Mouse (Mus musculus): ENCODE results near the gene Fgfr2. TPM values are rescaled to one million over a fixed set of nuclear protein-coding genes. Genes with fewer than 3 reads are reported as not detected.
A peak's percentile ranks its signal among the peaks of the same experiment; 100 is the strongest.

Gene Fgfr2
- polyA plus RNA-seq, 1 experiment from 2014 or later = 24.9 TPM

DNA sequence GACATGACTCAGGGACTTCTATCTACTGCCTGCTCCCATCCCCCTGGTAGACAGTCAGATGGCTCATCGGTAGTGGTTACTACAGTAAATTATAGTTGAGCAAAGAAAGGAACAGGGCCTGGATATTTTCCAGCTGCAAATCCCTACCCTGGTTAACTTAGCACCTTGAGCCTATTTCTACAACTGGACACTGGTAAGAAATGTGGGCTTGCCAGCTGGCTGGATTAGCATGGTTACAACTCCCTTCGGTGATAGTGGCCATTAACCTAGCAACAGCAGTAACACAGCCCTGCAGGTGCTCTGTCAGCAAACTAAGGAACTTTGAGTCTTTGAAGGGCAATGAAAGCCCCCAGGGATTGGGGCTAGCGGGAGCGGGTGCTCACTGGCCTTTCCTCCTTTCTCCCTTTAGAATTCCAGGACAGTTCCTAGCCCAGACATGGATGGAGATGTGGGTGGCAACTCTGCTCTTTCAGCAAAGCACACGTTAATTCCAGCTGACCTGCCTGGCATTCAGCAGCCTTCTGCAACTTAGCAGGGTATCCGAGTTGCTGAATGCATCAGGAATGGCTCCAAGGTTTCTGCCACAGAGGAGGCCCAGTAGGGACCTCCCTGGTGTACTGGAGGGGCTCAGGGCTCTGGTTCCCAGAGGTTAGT is 390.9 kb downstream of the Fgfr2 start:
- H3K36me3 ChIP-seq (ENCODE audit: control insufficient read depth, insufficient read depth, low read length) = no peaks in the 10 kb centered on the region
- H3K4me3 ChIP-seq (ENCODE audit: low read depth, low read length) = no peak overlapping the region
- H3K27me3 ChIP-seq (ENCODE audit: control insufficient read depth, insufficient read depth, low read length) = no peaks in the 10 kb centered on the region
- no peak overlapping the region for H3K27ac ChIP-seq (ENCODE audit: low read depth, low read length)
- WGBS (ENCODE audit: insufficient replicate concordance) = 76% methylated on average over 6 of the region's 6 CpGs
- no peaks in the 10 kb centered on the region for H3K9me3 ChIP-seq (replicated peaks; ENCODE audit: control insufficient read depth, low read length)
- ATAC-seq (replicated peaks; ENCODE audit: insufficient number of reproducible peaks, low FRiP score, low TSS enrichment) = no peak
- peaks cover 44% of the 10 kb centered on the region for H3K4me1 ChIP-seq (ENCODE audit: control insufficient read depth, insufficient read depth, low read length)
- no peak overlapping the region for H3K9ac ChIP-seq (ENCODE audit: low read depth, low read length)
- H3K4me2 ChIP-seq = no peak overlapping the region

DNA sequence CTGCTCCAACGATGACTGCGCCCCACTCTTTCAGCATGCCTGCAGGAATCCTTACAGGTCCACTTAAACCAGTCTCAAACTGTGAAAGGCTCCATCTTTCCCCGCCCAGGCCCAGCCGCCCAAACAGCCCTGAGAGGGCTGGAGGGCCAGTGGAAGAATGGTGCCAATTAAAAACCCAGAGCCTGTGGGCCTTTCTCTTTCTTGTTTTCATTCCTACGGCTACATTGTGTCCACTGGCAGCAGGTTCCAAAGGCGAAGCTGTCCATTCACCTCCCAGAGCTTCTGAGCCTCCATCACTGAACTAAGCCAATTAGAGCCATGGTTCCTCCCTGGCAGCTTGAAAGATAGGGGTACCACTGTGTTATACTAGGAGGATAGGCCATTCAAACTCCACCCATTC is 391.6 kb downstream of the Fgfr2 start:
- no peak overlapping the region for H3K27ac ChIP-seq (ENCODE audit: low read depth, low read length)
- H3K9me3 ChIP-seq (replicated peaks; ENCODE audit: control insufficient read depth, low read length) = no peaks in the 10 kb centered on the region
- no peaks in the 10 kb centered on the region for H3K27me3 ChIP-seq (ENCODE audit: control insufficient read depth, insufficient read depth, low read length)
- H3K4me2 ChIP-seq = no peak overlapping the region
- H3K4me1 ChIP-seq (ENCODE audit: control insufficient read depth, insufficient read depth, low read length) = peaks cover 40% of the 10 kb centered on the region
- H3K4me3 ChIP-seq (ENCODE audit: low read depth, low read length) = no peak overlapping the region
- WGBS (ENCODE audit: insufficient replicate concordance) = 82% methylated on average over 6 of the region's 6 CpGs
- no peaks in the 10 kb centered on the region for H3K36me3 ChIP-seq (ENCODE audit: control insufficient read depth, insufficient read depth, low read length)
- no peak overlapping the region for H3K9ac ChIP-seq (ENCODE audit: low read depth, low read length)
- no peak for ATAC-seq (replicated peaks; ENCODE audit: insufficient number of reproducible peaks, low FRiP score, low TSS enrichment)

DNA sequence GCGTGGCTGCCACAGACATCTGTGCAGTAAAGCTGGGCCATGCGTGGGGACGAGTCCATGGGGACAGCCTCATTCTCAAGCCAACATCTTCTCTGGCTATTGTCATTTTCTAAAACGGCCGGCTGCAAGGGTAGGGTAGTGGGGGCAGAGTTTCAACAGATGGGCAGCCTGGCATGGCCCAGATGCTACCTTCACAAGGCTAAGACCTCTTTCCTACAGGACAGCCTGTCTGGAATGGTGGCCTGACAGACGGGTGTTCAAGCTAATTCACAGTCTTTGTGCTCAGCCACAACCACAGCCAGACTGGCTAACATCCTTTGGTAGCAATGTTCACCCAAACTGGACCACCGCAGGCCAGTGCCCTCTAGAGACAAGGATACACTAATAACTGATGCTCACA is 392.6 kb downstream of the Fgfr2 start:
- no peak overlapping the region for H3K4me2 ChIP-seq
- H3K4me1 ChIP-seq (ENCODE audit: control insufficient read depth, insufficient read depth, low read length) = peaks cover 32% of the 10 kb centered on the region
- H3K36me3 ChIP-seq (ENCODE audit: control insufficient read depth, insufficient read depth, low read length) = no peaks in the 10 kb centered on the region
- no peak for ATAC-seq (replicated peaks; ENCODE audit: insufficient number of reproducible peaks, low FRiP score, low TSS enrichment)
- H3K9ac ChIP-seq (ENCODE audit: low read depth, low read length) = no peak overlapping the region
- WGBS (ENCODE audit: insufficient replicate concordance) = 81% methylated on average over 7 of the region's 7 CpGs
- no peak overlapping the region for H3K4me3 ChIP-seq (ENCODE audit: low read depth, low read length)
- no peaks in the 10 kb centered on the region for H3K9me3 ChIP-seq (replicated peaks; ENCODE audit: control insufficient read depth, low read length)
- no peaks in the 10 kb centered on the region for H3K27me3 ChIP-seq (ENCODE audit: control insufficient read depth, insufficient read depth, low read length)
- H3K27ac ChIP-seq (ENCODE audit: low read depth, low read length) = no peak overlapping the region

DNA sequence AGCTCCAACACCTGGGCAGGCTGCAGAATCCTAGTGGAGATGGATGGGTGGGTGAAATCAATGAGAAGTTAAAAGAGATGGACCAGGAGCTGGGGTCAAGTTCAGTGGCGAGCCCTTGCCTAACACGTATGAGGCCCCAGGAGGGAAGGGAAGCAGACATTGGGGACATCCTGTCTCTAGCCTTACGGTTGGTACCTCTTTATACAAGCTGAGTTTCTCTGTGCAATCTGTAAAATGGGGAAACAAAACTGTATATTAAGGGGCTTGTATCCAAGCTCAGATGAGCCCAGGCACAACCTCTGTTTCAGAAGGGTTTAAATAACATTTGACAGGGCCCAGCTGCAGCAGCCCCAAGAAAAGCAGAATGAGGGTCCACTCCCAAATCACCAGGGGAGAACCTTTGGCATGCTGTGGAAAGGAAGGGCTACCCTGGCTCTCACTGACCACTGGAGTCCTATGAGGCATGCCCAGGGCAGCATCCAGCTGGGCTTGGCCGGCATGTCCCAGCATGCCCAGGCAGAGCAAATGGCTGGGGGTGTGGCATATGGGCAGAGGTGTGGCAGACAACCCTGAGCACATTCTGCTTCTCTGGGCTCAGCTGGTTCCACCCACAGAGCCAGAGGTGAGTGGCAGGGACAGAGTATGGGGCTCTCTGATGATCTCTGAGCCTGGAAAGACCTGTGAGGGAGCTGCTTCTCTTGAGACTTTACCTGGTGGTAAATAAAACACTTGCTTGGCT is 393.9 kb downstream of the Fgfr2 start:
- WGBS (ENCODE audit: insufficient replicate concordance) = 69% methylated on average over 4 of the region's 4 CpGs
- H3K4me3 ChIP-seq (ENCODE audit: low read depth, low read length) = no peak overlapping the region
- H3K4me2 ChIP-seq = no peak overlapping the region
- H3K36me3 ChIP-seq (ENCODE audit: control insufficient read depth, insufficient read depth, low read length) = no peaks in the 10 kb centered on the region
- H3K9me3 ChIP-seq (replicated peaks; ENCODE audit: control insufficient read depth, low read length) = no peaks in the 10 kb centered on the region
- H3K4me1 ChIP-seq (ENCODE audit: control insufficient read depth, insufficient read depth, low read length) = peaks cover 29% of the 10 kb centered on the region
- H3K27ac ChIP-seq (ENCODE audit: low read depth, low read length) = no peak overlapping the region
- ATAC-seq (replicated peaks; ENCODE audit: insufficient number of reproducible peaks, low FRiP score, low TSS enrichment) = no peak
- no peaks in the 10 kb centered on the region for H3K27me3 ChIP-seq (ENCODE audit: control insufficient read depth, insufficient read depth, low read length)
- no peak overlapping the region for H3K9ac ChIP-seq (ENCODE audit: low read depth, low read length)

DNA sequence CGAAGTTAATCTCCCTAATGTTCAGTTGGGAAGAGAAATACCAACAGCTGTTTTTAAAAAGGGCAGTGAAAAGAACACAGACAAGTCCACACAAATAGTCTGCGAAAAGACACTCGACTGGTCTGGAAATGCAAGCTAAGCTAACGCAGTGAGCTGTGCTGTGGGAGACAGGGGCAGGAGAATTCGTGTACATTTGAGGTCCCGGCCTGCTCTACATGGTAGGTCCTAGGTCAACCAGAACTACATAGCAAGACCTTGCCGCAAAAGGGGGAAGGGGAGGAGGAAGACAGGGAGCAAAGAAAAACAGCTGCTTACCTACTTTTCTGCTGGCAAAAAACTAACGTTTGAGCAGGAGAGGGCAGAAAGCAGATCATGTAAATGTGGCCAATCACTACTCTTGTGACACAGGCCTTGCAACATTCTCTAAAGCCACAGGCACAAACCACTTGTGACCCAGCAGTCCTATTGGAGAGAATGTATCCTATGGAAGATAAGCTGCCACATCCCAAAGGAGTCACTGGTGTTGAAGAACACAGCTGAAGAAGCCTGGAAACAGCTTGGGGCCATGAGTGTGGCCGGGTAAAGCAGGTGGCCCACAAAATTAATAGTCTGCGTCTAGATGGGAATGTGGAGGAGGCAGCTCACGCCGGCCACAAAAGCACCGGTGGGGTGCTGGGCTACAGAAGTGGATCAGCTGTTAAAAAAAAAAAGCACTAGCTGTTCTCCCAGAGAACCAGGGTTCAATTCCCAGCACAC is 396.9 kb downstream of the Fgfr2 start:
- 78% methylated on average over 13 of the region's 13 CpGs for WGBS (ENCODE audit: insufficient replicate concordance)
- Histone ChIP-seq H3K36me3 (ENCODE audit: control insufficient read depth, insufficient read depth, low read length) (no peaks in the 10 kb centered on the region), H3K27me3 (ENCODE audit: control insufficient read depth, insufficient read depth, low read length) (no peaks in the 10 kb centered on the region), H3K27ac (ENCODE audit: low read depth, low read length) (no peak overlapping the region), H3K9ac (ENCODE audit: low read depth, low read length) (no peak overlapping the region), H3K4me1 (ENCODE audit: control insufficient read depth, insufficient read depth, low read length) (peaks cover 33% of the 10 kb centered on the region), H3K4me3 (ENCODE audit: low read depth, low read length) (no peak overlapping the region), H3K4me2 (no peak overlapping the region), H3K9me3 (replicated peaks; ENCODE audit: control insufficient read depth, low read length) (no peaks in the 10 kb centered on the region)
- ATAC-seq (replicated peaks; ENCODE audit: insufficient number of reproducible peaks, low FRiP score, low TSS enrichment) = no peak

DNA sequence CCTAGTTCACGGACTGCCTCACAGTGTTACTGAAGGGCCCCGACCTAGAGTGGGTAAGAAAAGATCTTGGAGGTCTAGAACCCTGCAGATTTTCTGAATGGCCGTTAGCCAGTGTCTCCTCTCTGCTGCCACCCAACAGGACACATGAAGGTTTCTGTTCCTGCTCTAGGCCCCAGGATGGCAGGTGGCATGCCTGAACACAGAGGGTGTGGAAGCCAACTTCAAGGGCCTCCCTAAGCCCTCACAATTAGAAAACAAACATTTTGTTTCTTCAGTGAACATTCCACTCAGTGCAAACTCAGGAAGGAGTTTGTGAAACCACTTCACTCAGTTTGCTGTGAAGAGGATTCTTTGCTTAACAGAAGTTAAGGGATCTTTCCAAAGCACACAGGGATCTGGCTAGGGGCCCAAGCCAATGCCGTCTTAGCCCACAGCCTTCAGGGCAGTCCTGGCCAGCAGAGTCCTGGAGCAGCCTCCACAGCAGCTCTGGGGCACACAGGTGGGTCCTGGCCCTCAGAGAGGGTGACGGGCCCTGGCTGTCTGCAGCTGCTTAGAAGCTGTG is 398.6 kb downstream of the Fgfr2 start:
- no peaks in the 10 kb centered on the region for H3K9me3 ChIP-seq (replicated peaks; ENCODE audit: control insufficient read depth, low read length)
- H3K36me3 ChIP-seq (ENCODE audit: control insufficient read depth, insufficient read depth, low read length) = no peaks in the 10 kb centered on the region
- H3K27me3 ChIP-seq (ENCODE audit: control insufficient read depth, insufficient read depth, low read length) = no peaks in the 10 kb centered on the region
- peaks cover 33% of the 10 kb centered on the region for H3K4me1 ChIP-seq (ENCODE audit: control insufficient read depth, insufficient read depth, low read length)
- no peak for ATAC-seq (replicated peaks; ENCODE audit: insufficient number of reproducible peaks, low FRiP score, low TSS enrichment)
- no peak overlapping the region for H3K27ac ChIP-seq (ENCODE audit: low read depth, low read length)
- WGBS (ENCODE audit: insufficient replicate concordance) = 74% methylated on average over 5 of the region's 5 CpGs
- no peak overlapping the region for H3K4me2 ChIP-seq
- no peak overlapping the region for H3K4me3 ChIP-seq (ENCODE audit: low read depth, low read length)
- no peak overlapping the region for H3K9ac ChIP-seq (ENCODE audit: low read depth, low read length)

DNA sequence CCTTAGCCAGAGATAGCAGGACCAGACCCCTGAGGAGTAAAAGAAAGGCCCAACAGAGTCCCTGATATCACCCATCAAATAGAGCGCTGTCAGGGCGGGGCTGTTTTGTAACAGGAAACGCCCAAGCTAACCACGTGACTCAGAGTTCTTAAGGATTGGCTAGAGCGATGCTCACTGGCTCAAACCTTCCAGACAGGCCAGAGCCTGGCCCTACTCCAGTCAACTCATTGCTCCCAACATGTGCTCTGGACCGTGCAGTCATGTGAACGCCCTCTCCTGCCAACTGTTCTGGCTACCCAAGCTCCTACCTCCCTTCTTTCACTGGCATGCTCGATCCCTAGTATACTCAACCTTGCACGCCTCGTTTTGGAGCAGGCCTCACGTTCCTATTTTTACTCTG is 399.2 kb downstream of the Fgfr2 start:
- Histone ChIP-seq H3K4me1 (ENCODE audit: control insufficient read depth, insufficient read depth, low read length) (peaks cover 31% of the 10 kb centered on the region), H3K4me2 (no peak overlapping the region), H3K27me3 (ENCODE audit: control insufficient read depth, insufficient read depth, low read length) (no peaks in the 10 kb centered on the region), H3K36me3 (ENCODE audit: control insufficient read depth, insufficient read depth, low read length) (no peaks in the 10 kb centered on the region), H3K4me3 (ENCODE audit: low read depth, low read length) (no peak overlapping the region), H3K27ac (ENCODE audit: low read depth, low read length) (no peak overlapping the region), H3K9ac (ENCODE audit: low read depth, low read length) (no peak overlapping the region), H3K9me3 (replicated peaks; ENCODE audit: control insufficient read depth, low read length) (no peaks in the 10 kb centered on the region)
- ATAC-seq (replicated peaks; ENCODE audit: insufficient number of reproducible peaks, low FRiP score, low TSS enrichment) = peak; percentile 58; the same call in 1 of the 2 replicates
- 73% methylated on average over 11 of the region's 11 CpGs for WGBS (ENCODE audit: insufficient replicate concordance)

DNA sequence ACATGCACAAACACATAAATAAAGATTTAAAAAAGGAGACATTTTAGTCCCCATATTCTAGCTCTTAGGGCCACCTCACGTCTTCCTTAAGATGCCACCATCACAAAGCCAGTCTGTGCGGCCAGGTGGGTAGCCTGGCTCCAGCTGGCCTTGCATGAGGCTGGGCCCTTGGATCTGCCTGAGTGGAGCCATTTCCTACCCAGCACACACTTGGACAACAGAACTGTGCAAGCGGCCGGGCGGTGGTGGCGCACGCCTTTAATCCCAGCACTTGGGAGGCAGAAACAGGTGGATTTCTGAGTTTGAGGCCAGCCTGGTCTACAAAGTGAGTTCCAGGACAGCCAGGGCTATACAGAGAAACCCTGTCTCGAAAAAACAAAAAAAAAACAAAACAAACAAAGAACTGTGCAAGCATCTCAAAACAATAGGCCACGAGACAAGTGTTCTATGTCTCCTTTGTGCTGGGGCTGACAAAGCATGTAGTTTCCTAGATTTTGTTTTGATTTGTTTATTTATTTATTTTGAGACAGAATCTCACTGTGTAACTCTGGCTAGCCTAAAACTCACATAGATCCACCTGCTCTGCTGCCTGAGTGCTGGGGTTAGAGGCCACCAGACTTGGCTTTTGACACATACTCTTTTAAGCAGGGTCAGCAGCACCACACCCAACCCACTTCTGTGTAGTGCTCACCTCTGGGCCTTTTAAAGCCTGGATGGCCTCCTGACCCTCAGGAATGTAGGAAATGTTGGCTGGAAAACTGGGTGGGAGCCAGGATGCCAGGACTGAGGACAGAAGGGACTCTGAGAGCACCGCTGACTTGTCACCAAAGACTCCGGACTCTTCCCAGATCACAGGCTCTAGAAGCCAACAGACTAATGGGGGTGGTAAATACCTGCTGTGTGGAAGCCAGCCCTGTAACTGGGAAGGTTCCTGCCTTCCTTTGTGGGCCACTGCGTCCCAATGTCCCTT is 400.5 kb downstream of the Fgfr2 start:
- ATAC-seq (replicated peaks; ENCODE audit: insufficient number of reproducible peaks, low FRiP score, low TSS enrichment) = no peak
- no peak overlapping the region for H3K27ac ChIP-seq (ENCODE audit: low read depth, low read length)
- no peak overlapping the region for H3K9ac ChIP-seq (ENCODE audit: low read depth, low read length)
- H3K4me1 ChIP-seq (ENCODE audit: control insufficient read depth, insufficient read depth, low read length) = peaks cover 20% of the 10 kb centered on the region
- H3K9me3 ChIP-seq (replicated peaks; ENCODE audit: control insufficient read depth, low read length) = no peaks in the 10 kb centered on the region
- H3K27me3 ChIP-seq (ENCODE audit: control insufficient read depth, insufficient read depth, low read length) = no peaks in the 10 kb centered on the region
- no peaks in the 10 kb centered on the region for H3K36me3 ChIP-seq (ENCODE audit: control insufficient read depth, insufficient read depth, low read length)
- H3K4me3 ChIP-seq (ENCODE audit: low read depth, low read length) = no peak overlapping the region
- no peak overlapping the region for H3K4me2 ChIP-seq
- WGBS (ENCODE audit: insufficient replicate concordance) = 80% methylated on average over 12 of the region's 12 CpGs

All from heart, embryonic 11.5 days (tissue).